Mouse (Mus musculus) ovary, postnatal 14 days (tissue): ENCODE results near the gene Gm21083.
"Not testable (repeated sequence)": the region's sequence is repeated elsewhere in the genome, so short reads cannot be mapped to it uniquely, and the experiment has no call there.

Experiments
- DNase-seq: peaks from one replicate; pipeline ENCODE4 v3.0.0; 2022; ENCODE audit warnings: low spot score

Gene Gm21083

GRCm38 (mm10) chr5:15628136-15628535, 51.0 kb downstream of the Gm21083 start:
- DNase-seq: not testable (repeated sequence)

GRCm38 (mm10) chr5:15630068-15630467, 52.9 kb downstream of the Gm21083 start:
- DNase-seq: not testable (repeated sequence)
